In the genomic region with DNA sequence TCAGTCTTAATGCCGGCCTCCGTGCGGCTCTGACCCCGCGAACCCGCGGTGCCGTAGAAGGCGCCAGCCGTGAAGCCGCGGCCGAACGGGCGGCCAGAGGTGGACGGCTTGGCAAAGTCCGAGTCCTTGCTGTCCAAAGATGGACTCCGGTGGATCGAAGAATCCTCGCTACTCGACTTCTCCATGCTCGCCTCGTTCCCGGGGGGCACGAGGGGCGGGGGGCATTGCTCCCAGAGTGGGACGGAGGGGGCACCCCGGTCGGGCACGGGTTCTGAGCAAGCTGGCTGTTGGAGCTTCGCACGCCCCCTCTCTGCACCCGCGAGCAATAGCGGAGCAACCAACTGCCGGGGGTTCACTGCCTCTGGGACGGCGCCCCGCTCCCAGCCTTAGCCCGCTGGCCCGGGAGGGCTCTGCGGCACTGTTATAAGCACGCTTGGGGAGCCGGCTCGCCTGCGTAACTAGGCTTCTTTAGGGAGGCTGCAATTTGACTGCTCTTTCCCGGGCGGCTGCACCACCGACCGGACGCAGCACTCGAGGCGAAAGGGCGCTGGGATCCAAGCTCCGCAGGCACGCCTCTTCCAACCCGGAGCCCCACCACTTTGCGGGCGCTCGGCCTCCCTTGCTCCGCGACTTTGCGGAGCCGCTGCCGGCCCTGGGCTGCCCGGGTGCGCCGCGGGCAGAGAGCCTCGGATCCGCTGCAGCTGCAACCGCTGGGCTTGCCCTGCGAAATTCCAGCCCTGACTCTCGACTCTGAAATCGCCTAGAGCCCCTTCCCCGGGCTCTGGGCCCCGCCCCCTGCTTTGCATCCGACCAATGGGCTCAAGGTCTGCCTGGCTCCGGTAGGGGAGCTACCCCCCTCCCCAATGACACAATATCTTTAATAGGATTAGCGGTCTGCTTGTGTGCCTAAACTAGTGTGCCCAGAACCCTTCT, we compare ENCODE assay signal across 8 mouse cellular contexts.
DNase-seq lines count a peak whose midpoint lies in the region; ATAC-seq and TF ChIP-seq lines count a peak whose summit lies in the region.

No protein-coding gene starts in this region.

- no peak overlapping the region for H3K27ac ChIP-seq in spleen, adult 2 months (ENCODE audit: insufficient read depth, low read length)
- peak overlapping the region; percentile 74 for H3K27ac ChIP-seq in intestine, embryonic 16.5 days (ENCODE audit: low read length)
- H3K27ac ChIP-seq in liver, embryonic 13.5 days: no peak overlapping the region
- 0 out of 2 replicates have a peak overlapping the region, but pooled peaks have one; percentile 39 for H3K27ac ChIP-seq in olfactory bulb, adult 2 months (ENCODE audit: insufficient read depth, low read depth, low read length)

- no peak for DNase-seq in spleen, adult 2 months (ENCODE audit: low read depth in 1 of 2, low spot score in 2 of 2)
- DNase-seq in spleen, postnatal 10 days (ENCODE audit: low spot score in 2 of 2): no peak
- peak; percentile 95 for DNase-seq in embryo, embryonic 11 days
- DNase-seq in liver, embryonic 13.5 days: no peak
- DNase-seq in urinary bladder, postnatal 25 days (ENCODE audit: low spot score): peak; percentile 33

- peak overlapping the region; percentile 89 for H3K4me2 ChIP-seq in intestine, embryonic 16.5 days (ENCODE audit: low read depth, low read length)
- H3K4me2 ChIP-seq in liver, embryonic 13.5 days: peak overlapping the region; percentile 69

- no peaks in the 10 kb centered on the region for H3K36me3 ChIP-seq in spleen, adult 2 months (ENCODE audit: control insufficient read depth, insufficient read depth, low read length)
- H3K36me3 ChIP-seq in intestine, embryonic 16.5 days (ENCODE audit: control insufficient read depth, insufficient read depth, low read length): no peaks in the 10 kb centered on the region
- no peaks in the 10 kb centered on the region for H3K36me3 ChIP-seq in liver, embryonic 13.5 days

- H3K4me3 ChIP-seq in spleen, adult 2 months (ENCODE audit: extremely low read depth, insufficient read depth, insufficient read length): peak overlapping the region; percentile 28; the same call in 1 of the 2 replicates
- peak overlapping the region; percentile 59 for H3K4me3 ChIP-seq in intestine, embryonic 16.5 days (ENCODE audit: low read length)
- peak overlapping the region; percentile 51 for H3K4me3 ChIP-seq in liver, embryonic 13.5 days (replicated peaks)
- peak overlapping the region; percentile 56 for H3K4me3 ChIP-seq in olfactory bulb, adult 2 months (ENCODE audit: insufficient read depth, low read depth, low read length)

- no peaks in the 10 kb centered on the region for H3K9me3 ChIP-seq in intestine, embryonic 16.5 days (ENCODE audit: control insufficient read depth, low read length)
- H3K9me3 ChIP-seq in liver, embryonic 13.5 days (replicated peaks): no peaks in the 10 kb centered on the region

- H3K27me3 ChIP-seq in spleen, adult 2 months (ENCODE audit: control insufficient read depth, insufficient read depth, low read length): peaks cover 3% of the 10 kb centered on the region
- 0 out of 2 replicates have a peak, but pooled peaks cover 3% of the 10 kb centered on the region for H3K27me3 ChIP-seq in intestine, embryonic 16.5 days (replicated peaks; ENCODE audit: control insufficient read depth, insufficient read depth, low read length)
- H3K27me3 ChIP-seq in liver, embryonic 13.5 days: peaks cover 44% of the 10 kb centered on the region

- no peak for TF ChIP-seq CTCF in spleen, adult 2 months (IDR thresholded peaks at IDR 0.05; ENCODE audit: extremely low read depth, insufficient read depth, insufficient read length, insufficient replicate concordance)
- no peak for TF ChIP-seq CTCF in olfactory bulb, adult 2 months (IDR thresholded peaks at IDR 0.05; ENCODE audit: insufficient read depth, low read depth, low read length)

- peak overlapping the region; percentile 73 for H3K9ac ChIP-seq in intestine, embryonic 16.5 days (ENCODE audit: low read depth, low read length)
- peak overlapping the region; percentile 13; the same call in 1 of the 2 replicates for H3K9ac ChIP-seq in liver, embryonic 13.5 days

- H3K4me1 ChIP-seq in spleen, adult 2 months (ENCODE audit: control insufficient read depth, insufficient read depth, insufficient read length): no peaks in the 10 kb centered on the region; the same call in 1 of the 2 replicates
- peaks cover 27% of the 10 kb centered on the region for H3K4me1 ChIP-seq in intestine, embryonic 16.5 days (ENCODE audit: control insufficient read depth, insufficient read depth, low read length)
- H3K4me1 ChIP-seq in liver, embryonic 13.5 days (replicated peaks): peaks cover 11% of the 10 kb centered on the region
- H3K4me1 ChIP-seq in olfactory bulb, adult 2 months (ENCODE audit: control insufficient read depth, insufficient read depth, low read length): peaks cover 37% of the 10 kb centered on the region

- ATAC-seq in granulocyte monocyte progenitor cell, adult 5-6 weeks (replicated peaks; ENCODE audit: poor library complexity, severe bottlenecking): peak; percentile 42
- peak; percentile 68 for ATAC-seq in intestine, embryonic 16.5 days
- peak; percentile 46; the same call in 1 of the 2 replicates for ATAC-seq in liver, embryonic 13.5 days (ENCODE audit: low read depth)

- no peak for TF ChIP-seq POLR2A in spleen, adult 2 months (IDR thresholded peaks at IDR 0.05; ENCODE audit: low read depth, low read length)
- no peak for TF ChIP-seq POLR2A in olfactory bulb, adult 2 months (IDR thresholded peaks at IDR 0.05; ENCODE audit: insufficient read depth, low read depth, low read length)

- WGBS in spleen, adult 2 months: 5% methylated on average over 80 of the region's 80 CpGs
- 2% methylated on average over 80 of the region's 80 CpGs for whole genome bisulfite sequencing in intestine, embryonic 16.5 days
- WGBS in liver, embryonic 13.5 days (ENCODE audit: insufficient replicate concordance): 1% methylated on average over 80 of the region's 80 CpGs
- WGBS in olfactory bulb, adult 2 months: 2% methylated on average over 80 of the region's 80 CpGs

Comparison
In these comparisons a context has a peak if more than half of its experiments do, and no peak if none do; other contexts are left out.
1. DNase-seq: peak in embryo, embryonic 11 days (single experiment) and urinary bladder, postnatal 25 days (single experiment); none in spleen, adult 2 months (0 of 2), spleen, postnatal 10 days (0 of 2) and liver, embryonic 13.5 days (single experiment).
2. H3K27ac ChIP-seq: peak in intestine, embryonic 16.5 days (single experiment) and olfactory bulb, adult 2 months (single experiment); none in spleen, adult 2 months (single experiment) and liver, embryonic 13.5 days (single experiment).
3. Peak in every context shown above with its lines, with median percentiles within 50 percentile points of each other: H3K4me3 ChIP-seq and ATAC-seq.